Mouse (Mus musculus) embryo, embryonic 9.5 days (tissue): ENCODE measurements at regions not wholly inside any gene's neighbourhood (a gene's known extent, or its start where the extent isn't known, plus 50 kb on each side); places are given as distances from the start of the nearest gene placed in this dataset.

Experiments
- DNase-seq: peaks from one replicate; pipeline ENCODE4 v3.0.0-alpha.2; 2017; ENCODE audit errors: extremely low spot score

GRCm38 (mm10) chr16:13204948-13205470 is 51.3 kb upstream of the Mrtfb start:
- no peak for DNase-seq

- DNase-seq = peak; percentile 60
Observed at GRCm38 (mm10) chr16:13205855-13206254, 50.4 kb upstream of the Mrtfb start.
